Mouse (Mus musculus) neural tube, embryonic 15.5 days (tissue): ENCODE measurements around the gene Zfp276. TPM values are rescaled to one million over a fixed set of nuclear protein-coding genes. Genes with fewer than 3 reads are reported as not detected.
"Not testable (repeated sequence)": the region's sequence is repeated elsewhere in the genome, so short reads cannot be mapped to it uniquely, and the experiment has no call there.

Source experiments
- ATAC-seq: fragments of 200-750 bp; cut with Nextera tagmentation; 2 replicates; pipeline ENCODE4 v1.8.0; 2017; ENCODE audit warnings: mild to moderate bottlenecking, moderate TSS enrichment, moderate library complexity; ENCODE audit not compliant: low FRiP score
- H3K27ac ChIP-seq: fragments of 300-500 bp; sonication (generic); replicated peaks from 2 replicates; pipeline ENCODE4 v1.5.1; 2015; ENCODE audit warnings: mild to moderate bottlenecking, inconsistent platforms
- H3K27me3 ChIP-seq: fragments of 300-500 bp; sonication (generic); replicated peaks from 2 replicates; pipeline ENCODE4 v1.6.1; 2015; ENCODE audit warnings: inconsistent platforms
- H3K36me3 ChIP-seq: fragments of 300-500 bp; sonication (generic); 2 replicates; pipeline ENCODE4 v1.6.1; 2015; ENCODE audit warnings: inconsistent platforms
- H3K4me1 ChIP-seq: fragments of 300-500 bp; sonication (generic); 2 replicates; pipeline ENCODE4 v1.6.1; 2015; ENCODE audit warnings: inconsistent platforms
- H3K4me2 ChIP-seq: fragments of 300-500 bp; sonication (generic); 2 replicates; pipeline ENCODE4 v1.6.1; 2015; ENCODE audit warnings: inconsistent platforms, mild to moderate bottlenecking, moderate library complexity
- H3K4me3 ChIP-seq: fragments of 300-500 bp; sonication (generic); replicated peaks from 2 replicates; pipeline ENCODE4 v1.5.1; 2015; ENCODE audit warnings: mild to moderate bottlenecking, inconsistent platforms
- H3K9ac ChIP-seq: fragments of 300-500 bp; sonication (generic); replicated peaks from 2 replicates; pipeline ENCODE4 v1.6.1; 2015; ENCODE audit warnings: mild to moderate bottlenecking, inconsistent platforms
- H3K9me3 ChIP-seq: fragments of 300-500 bp; sonication (generic); replicated peaks from 2 replicates; pipeline ENCODE4 v1.6.1; 2016; ENCODE audit warnings: inconsistent platforms
- WGBS: fragments of 180-500 bp; shearing (Covaris S2); methylation state at CpG from one replicate; pipeline ENCODE4 v1.1.7; 2015; ENCODE audit warnings: mixed read lengths; 5-methylcytosine and 5-hydroxymethylcytosine counted together
- polyA plus RNA-seq: library from polyadenylated mRNA; unstranded; fragments of >200 nt; fragmentation: Nextera tagmentation; extraction: Ambion mirVana; gene quantifications from 2 replicates; pipeline ENCODE4 v1.2.1, GENCODE M21; 2015

Gene Zfp276
- 21.6 and 21.7 TPM in 2 replicates for polyA plus RNA-seq

DNA sequence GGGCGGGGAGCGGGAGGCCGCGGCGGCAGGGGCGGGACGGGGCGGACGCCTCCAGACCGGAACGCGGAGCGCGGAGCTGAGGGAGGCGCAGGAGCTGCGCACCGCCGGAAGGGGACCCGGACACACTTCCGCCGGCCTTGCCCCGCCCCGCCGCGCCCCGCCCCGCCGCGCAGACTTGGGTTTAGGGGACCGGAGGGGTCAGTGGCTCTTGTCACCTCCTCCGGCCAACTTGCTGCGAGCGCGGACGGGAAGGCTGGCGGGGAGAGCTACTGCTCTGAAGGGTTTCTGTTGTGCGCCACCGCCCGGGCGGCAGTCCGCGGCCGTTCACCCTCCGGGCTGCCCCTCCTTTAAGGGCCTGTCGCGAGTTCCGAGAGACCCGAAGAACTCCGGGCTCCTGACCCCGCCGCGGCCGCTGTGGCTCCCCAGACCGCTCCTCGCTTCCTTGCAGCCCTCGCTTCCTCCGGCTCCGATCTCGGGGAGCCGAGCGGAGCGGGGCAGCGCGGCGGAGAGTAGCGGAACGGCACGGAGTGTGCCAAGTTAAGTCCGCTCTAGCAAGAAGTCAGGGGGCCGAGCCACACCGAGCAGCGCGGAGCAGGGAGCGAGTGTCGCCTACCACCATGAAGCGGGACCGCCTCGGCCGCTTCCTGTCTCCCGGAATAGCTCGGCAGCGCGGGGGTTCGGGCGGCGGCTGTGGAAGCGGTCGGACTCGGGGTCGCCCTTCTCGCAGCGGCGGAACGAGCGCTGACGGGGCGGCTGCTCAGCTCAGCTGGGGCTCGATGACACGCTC lies at the start of gene Zfp276, which contains the start of gene Vps9d1:
Gene Zfp276 (plus strand): TSS at position 97 of the 787 bp plus-strand sequence.
Gene Vps9d1 (minus strand): TSS at position 250 of the 787 bp plus-strand sequence.
- Histone ChIP-seq H3K27ac (peak within 1 kb of the TSS; percentile 94), H3K9ac (peak within 1 kb of the TSS; percentile 98), H3K27me3 (no peaks in the 10 kb centered on the region), H3K4me2 (peak within 1 kb of the TSS; percentile 97), H3K36me3 (peaks cover 61% of the 10 kb centered on the region), H3K4me3 (peak within 1 kb of the TSS; percentile 98), H3K4me1 (peaks cover 41% of the 10 kb centered on the region), H3K9me3 (no peaks in the 10 kb centered on the region)
- peak; percentile 95 for ATAC-seq
- whole genome bisulfite sequencing, result under 1% methylated on average over 88 of the region's 99 CpGs

DNA sequence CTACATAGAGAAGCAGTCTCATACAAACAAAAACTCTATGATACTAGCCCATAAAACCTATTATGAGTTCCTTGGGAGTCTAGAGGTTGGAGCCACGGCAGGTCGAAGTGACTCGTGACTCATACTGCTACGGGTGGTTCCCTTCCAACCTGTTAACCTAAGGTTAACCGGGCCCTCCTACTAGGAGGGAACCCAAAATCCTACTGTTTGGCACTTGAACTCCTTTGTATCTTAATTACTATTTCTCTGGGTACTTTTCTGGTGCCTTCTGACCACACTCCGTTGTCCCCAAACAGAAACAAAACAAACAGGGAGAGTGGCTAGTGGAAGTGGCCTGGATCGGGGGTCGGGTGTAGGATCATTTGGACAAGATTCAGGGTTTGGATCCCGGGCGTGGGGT lies 42.1 kb upstream of the Zfp276 start:
- H3K27ac ChIP-seq, result no peak overlapping the region
- no peak for ATAC-seq
- H3K9me3 ChIP-seq, result no peaks in the 10 kb centered on the region
- peaks cover 31% of the 10 kb centered on the region for H3K36me3 ChIP-seq
- H3K27me3 ChIP-seq, result no peaks in the 10 kb centered on the region
- H3K4me3 ChIP-seq, result peak overlapping the region; percentile 94
- H3K4me2 ChIP-seq, result peak overlapping the region; percentile 91
- H3K4me1 ChIP-seq, result peaks cover 30% of the 10 kb centered on the region
- WGBS, result 50% methylated on average over 10 of the region's 10 CpGs
- peak overlapping the region; percentile 99 for H3K9ac ChIP-seq

DNA sequence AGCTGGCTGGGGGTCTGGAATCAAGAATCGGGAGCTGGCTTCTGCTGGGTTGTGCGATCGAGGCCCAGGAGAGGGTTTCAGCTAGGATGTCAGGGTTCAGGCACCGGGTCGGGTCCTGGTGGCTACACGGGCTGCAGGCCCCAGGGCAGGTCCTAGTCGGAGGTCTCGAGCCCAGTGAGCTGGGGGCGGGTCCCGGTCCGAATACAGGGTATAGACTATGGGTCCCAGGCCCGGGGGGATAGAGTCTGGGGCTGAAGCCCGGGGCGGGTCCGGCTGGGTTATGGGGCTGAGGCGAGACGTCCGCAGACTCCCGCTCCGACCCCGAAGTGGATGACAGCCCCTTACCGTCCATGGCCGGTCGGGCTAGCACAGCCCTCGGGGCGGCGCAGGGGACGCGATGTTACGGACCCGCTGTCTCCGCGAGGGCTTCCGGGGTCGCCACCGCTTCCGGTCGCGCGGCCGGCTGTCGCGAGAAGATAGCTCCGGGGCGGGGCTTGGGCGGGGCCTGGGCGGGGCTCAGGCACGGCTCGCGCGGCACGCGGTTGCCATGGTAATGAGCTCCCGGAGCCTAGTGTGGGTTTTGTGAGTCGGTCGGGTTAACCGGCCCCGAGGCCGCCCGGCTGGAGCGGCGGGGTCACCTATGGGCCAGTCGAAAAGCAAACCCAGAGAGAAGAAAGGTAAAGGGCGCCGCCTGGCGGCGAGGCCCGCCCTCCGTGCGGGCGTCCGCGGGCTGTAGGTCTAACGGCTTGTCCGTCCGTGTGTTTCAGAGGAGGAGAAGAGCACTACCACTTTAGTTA lies 41.5 kb upstream of the Zfp276 start, which contains the start of the genes Chmp1a and Spata33:
Gene Chmp1a (minus strand): TSS at position 443 of the 797 bp plus-strand sequence.
Gene Spata33 (plus strand): TSS at position 512 of the 797 bp plus-strand sequence.
- under 1% methylated on average over 69 of the region's 76 CpGs for WGBS
- H3K4me3 ChIP-seq, result peak within 1 kb of the TSS; percentile 94
- peaks cover 25% of the 10 kb centered on the region for H3K36me3 ChIP-seq
- peaks cover 30% of the 10 kb centered on the region for H3K4me1 ChIP-seq
- peak within 1 kb of the TSS; percentile 66 for H3K27ac ChIP-seq
- peak within 1 kb of the TSS; percentile 99 for H3K9ac ChIP-seq
- H3K4me2 ChIP-seq, result peak within 1 kb of the TSS; percentile 91
- no peaks in the 10 kb centered on the region for H3K27me3 ChIP-seq
- H3K9me3 ChIP-seq, result no peaks in the 10 kb centered on the region
- peak; percentile 95 for ATAC-seq

DNA sequence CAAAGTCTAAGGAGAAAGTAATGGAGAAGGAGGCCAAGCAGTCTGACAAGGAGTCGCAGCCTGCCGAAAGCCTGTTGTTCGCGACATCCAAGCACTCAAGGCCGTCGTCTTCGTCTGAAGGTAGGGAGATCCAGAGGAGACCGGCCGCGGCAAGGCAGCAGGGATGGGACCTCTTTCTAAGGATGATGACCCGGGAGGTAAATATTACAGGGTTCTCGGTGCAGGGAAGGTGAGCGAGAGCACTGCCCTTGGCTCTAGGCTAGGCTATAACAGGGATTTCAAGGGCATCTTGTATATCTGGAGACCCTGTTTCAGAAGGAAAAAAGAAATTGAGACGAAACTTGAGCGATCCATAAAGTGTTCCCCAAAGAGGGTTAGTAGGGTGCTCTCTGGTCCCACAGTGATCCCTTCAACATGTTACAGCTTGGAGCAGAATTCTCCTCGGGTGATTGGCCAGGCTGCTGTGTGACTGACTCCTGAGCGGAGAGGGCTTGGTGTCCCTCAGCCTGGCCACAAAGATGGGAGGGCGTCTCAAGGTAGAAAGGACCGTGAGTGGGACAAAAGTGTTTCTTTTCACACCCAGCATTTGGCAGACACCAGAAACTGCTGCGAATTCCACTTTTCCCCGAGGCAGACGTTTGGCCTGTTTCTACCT lies 40.8 kb upstream of the Zfp276 start:
- no peaks in the 10 kb centered on the region for H3K27me3 ChIP-seq
- peak overlapping the region; percentile 99 for H3K9ac ChIP-seq
- peak; percentile 16 for ATAC-seq
- H3K36me3 ChIP-seq, result peaks cover 18% of the 10 kb centered on the region
- 20% methylated on average over 22 of the region's 22 CpGs for WGBS
- H3K4me3 ChIP-seq, result peak overlapping the region; percentile 94
- H3K27ac ChIP-seq, result peak overlapping the region; percentile 66
- H3K4me1 ChIP-seq, result peaks cover 30% of the 10 kb centered on the region
- H3K9me3 ChIP-seq, result no peaks in the 10 kb centered on the region
- H3K4me2 ChIP-seq, result peak overlapping the region; percentile 91

DNA sequence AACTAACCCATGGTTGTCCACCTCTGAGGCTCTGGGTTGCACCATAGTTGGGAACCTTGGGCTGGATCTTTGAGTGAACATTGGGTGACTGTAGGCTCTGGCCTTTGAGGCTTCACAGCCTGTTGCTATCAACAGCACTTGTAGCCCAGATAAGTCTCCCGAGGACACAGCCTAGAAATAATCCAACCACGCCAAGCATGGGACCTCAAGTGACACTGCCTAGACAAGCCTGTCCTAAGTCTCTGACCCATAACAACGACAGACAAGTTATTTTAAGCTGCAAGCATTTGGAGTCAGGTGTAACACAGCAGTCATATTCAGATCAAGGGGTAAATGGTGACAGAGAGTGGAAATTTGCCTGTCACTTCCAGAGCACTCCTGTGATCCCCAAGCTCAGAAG lies 38.6 kb upstream of the Zfp276 start:
- H3K4me1 ChIP-seq, result peaks cover 30% of the 10 kb centered on the region
- no peak overlapping the region for H3K4me2 ChIP-seq
- ATAC-seq, result no peak
- WGBS, result 86% methylated on average over 3 of the region's 3 CpGs
- no peak overlapping the region for H3K27ac ChIP-seq
- no peak overlapping the region for H3K9ac ChIP-seq
- no peak overlapping the region for H3K4me3 ChIP-seq
- no peaks in the 10 kb centered on the region for H3K36me3 ChIP-seq
- H3K27me3 ChIP-seq, result no peaks in the 10 kb centered on the region
- no peaks in the 10 kb centered on the region for H3K9me3 ChIP-seq

DNA sequence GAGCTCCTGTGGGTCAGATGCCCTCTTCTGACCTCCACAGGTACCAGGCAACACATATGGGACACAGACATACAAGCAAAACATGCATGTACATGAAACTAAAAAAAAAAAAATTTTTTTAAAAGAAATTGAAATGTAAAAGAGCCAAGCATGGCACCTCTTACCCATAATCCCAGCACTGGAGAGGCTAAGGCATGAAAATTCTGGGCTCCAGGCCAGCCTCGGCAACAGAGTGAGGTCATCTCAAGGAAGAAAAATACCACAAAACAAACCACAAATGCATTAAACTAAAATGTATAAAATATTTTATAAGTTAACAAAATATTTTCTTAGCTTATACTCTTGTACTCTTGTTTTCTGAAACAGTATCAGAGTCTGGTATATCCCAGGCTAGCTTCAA lies 33.1 kb upstream of the Zfp276 start:
- no peak overlapping the region for H3K4me3 ChIP-seq
- H3K9ac ChIP-seq, result no peak overlapping the region
- H3K9me3 ChIP-seq, result no peaks in the 10 kb centered on the region
- no peak overlapping the region for H3K27ac ChIP-seq
- H3K4me1 ChIP-seq, result peaks cover 16% of the 10 kb centered on the region
- H3K4me2 ChIP-seq, result no peak overlapping the region
- H3K27me3 ChIP-seq, result no peaks in the 10 kb centered on the region
- no peaks in the 10 kb centered on the region for H3K36me3 ChIP-seq
- WGBS, result 81% methylated on average over 1 of the region's 1 CpGs
- no peak for ATAC-seq

DNA sequence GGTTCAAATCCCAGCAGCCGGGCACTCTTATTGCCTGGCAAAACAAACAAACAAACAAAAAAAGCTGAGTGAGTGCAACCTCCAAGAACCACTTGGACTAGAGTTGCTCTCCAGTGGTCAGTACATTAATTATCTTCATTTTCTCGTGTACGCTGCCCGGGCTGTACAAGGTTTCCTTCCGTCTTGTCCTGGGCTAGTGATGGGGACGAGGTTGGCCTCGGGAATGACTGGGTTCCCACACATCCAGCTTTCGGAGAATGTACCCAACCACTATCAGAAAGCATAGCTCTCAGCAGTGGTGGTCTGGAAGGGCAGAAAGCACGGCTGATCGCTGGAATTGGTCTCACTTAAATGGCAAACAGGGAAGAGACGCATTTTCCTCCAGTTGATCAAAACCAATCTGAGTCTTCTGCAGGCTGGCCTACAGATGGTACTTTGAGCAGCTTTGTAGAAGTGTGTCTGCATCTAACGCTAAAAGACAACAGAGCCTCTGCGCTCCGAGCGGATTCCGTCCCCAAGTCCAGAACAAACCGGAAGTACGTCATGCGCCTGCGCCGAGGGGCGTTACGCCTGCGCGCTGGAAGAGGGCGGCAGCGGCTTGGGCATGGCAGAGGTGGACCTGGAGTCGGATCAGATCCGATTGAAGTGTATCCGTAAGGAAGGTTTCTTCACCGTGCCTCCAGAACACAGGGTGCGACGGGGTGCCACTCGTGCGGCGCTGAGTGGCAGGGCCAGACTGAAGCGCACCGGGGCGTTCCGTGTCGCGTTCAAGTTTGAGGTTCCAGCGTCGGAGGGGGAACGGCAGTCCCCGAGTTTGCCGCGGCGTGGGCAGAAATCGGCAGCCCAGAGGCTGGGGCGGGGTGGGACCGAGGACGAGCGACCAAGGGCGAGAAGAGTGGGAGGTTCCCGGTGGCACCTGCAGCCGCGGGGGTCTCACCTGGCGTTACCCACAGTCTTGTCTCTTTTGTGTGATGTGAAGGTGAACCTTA lies 29.4 kb upstream of the Zfp276 start, which contains the start of gene Cdk10:
Gene Cdk10 (plus strand): TSS at position 565 of the 989 bp plus-strand sequence.
- Histone ChIP-seq H3K4me3 (peak within 1 kb of the TSS; percentile 82), H3K9me3 (no peaks in the 10 kb centered on the region), H3K27me3 (no peaks in the 10 kb centered on the region), H3K4me2 (peak within 1 kb of the TSS; percentile 92), H3K36me3 (peaks cover 24% of the 10 kb centered on the region), H3K27ac (peak within 1 kb of the TSS; percentile 90), H3K9ac (peak within 1 kb of the TSS; percentile 90), H3K4me1 (peaks cover 19% of the 10 kb centered on the region)
- 3% methylated on average over 59 of the region's 59 CpGs for WGBS
- peak; percentile 90 for ATAC-seq

DNA sequence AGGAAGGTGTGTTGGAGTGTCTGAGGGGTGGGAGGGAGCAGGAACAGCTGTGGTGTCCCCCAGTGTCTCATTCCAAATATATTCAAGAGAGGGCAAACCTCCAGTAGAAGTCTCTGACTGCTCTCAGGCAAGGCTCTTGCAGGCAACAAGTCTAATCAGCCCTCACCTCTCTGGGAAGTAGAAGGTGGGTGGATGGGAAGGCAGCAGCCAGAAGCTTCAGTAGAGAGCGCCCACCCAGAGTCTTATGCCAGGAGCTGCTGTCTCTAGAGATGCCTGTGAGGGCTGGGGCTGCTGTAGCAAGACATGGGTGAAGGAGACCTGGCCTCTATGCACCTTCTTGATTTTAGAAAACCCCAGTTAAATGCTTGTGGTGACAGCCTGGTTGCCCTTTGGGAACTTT lies 25.6 kb upstream of the Zfp276 start:
- H3K9me3 ChIP-seq, result no peaks in the 10 kb centered on the region
- no peak overlapping the region for H3K9ac ChIP-seq
- 0 out of 2 replicates have a peak, but pooled peaks cover 4% of the 10 kb centered on the region for H3K27me3 ChIP-seq
- no peak overlapping the region for H3K4me2 ChIP-seq
- 88% methylated on average over 1 of the region's 1 CpGs for WGBS
- H3K36me3 ChIP-seq, result peaks cover 29% of the 10 kb centered on the region
- H3K27ac ChIP-seq, result no peak overlapping the region
- no peak overlapping the region for H3K4me3 ChIP-seq
- ATAC-seq, result no peak
- H3K4me1 ChIP-seq, result peaks cover 22% of the 10 kb centered on the region

DNA sequence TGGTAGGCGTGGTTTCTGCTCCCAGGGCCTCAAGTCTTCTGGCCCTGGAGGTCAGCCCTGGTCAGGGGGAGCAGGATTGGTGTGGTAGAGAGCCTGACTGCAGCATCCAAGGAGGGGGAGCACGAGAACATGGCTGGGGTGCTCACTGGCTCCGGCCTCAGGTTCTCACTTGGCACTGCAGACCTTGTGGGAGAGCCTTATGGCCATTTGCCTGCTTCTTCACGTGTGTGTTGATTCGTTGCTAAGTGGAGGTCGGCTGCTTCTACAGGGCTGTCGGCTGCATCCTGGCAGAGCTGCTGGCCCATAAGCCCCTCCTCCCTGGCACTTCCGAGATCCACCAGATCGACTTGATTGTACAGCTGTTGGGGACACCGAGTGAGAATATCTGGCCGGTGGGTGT lies 23.7 kb upstream of the Zfp276 start:
- H3K4me2 ChIP-seq, H3K27ac ChIP-seq, ATAC-seq, H3K4me3 ChIP-seq, H3K9ac ChIP-seq, H3K9me3 ChIP-seq: not testable (repeated sequence)
- peaks cover 25% of the 10 kb centered on the region for H3K4me1 ChIP-seq
- H3K36me3 ChIP-seq, result peaks cover 29% of the 10 kb centered on the region
- peaks cover 17% of the 10 kb centered on the region; the same call in 1 of the 2 replicates for H3K27me3 ChIP-seq
- WGBS, result 92% methylated on average over 10 of the region's 11 CpGs

DNA sequence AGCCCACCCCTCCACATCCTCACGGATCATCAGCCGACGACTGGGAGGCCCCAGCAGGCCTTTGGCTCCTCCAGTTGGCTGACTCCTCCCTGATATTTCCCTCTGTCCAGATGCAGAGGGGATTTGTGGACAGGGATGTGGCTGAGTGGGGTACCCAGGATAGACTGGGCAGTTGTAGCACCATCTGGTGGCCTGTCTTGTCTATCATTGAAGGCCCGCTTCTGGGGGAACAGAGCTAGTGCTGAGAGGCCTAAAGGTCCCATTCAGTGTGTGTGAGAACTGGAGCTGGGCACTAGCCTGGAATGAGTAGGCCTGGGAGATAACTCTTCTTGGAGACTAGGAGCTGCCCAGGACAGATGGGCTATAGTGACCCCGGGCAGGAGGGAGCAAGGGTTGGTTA lies 22.3 kb upstream of the Zfp276 start:
- Histone ChIP-seq H3K4me1 (peaks cover 30% of the 10 kb centered on the region), H3K4me3 (no peak overlapping the region), H3K9ac (no peak overlapping the region), H3K27me3 (peaks cover 22% of the 10 kb centered on the region; the same call in 1 of the 2 replicates), H3K36me3 (peaks cover 26% of the 10 kb centered on the region), H3K9me3 (no peaks in the 10 kb centered on the region), H3K27ac (no peak overlapping the region), H3K4me2 (no peak overlapping the region)
- 61% methylated on average over 5 of the region's 5 CpGs for WGBS
- ATAC-seq, result no peak
